Mouse (Mus musculus) embryonic facial prominence, embryonic 13.5 days (tissue): ENCODE results near the gene Olfr820. TPM values are rescaled to one million over a fixed set of nuclear protein-coding genes. Genes with fewer than 3 reads are reported as not detected.
"Not testable (repeated sequence)": the region's sequence is repeated elsewhere in the genome, so short reads cannot be mapped to it uniquely, and the experiment has no call there.

Experiments used
- ATAC-seq: fragments of 200-750 bp; cut with Nextera tagmentation; 2 replicates; pipeline ENCODE4 v1.8.0; 2017; ENCODE audit warnings: low read depth; ENCODE audit not compliant: insufficient number of reproducible peaks, insufficient read depth, low FRiP score, low TSS enrichment
- H3K27ac ChIP-seq: fragments of 300-500 bp; sonication (generic); 2 replicates; pipeline ENCODE4 v1.5.1; 2015; ENCODE audit warnings: moderate library complexity, mild to moderate bottlenecking, inconsistent platforms
- H3K27me3 ChIP-seq: fragments of 300-500 bp; sonication (generic); 2 replicates; pipeline ENCODE4 v1.6.1; 2015; ENCODE audit warnings: mild to moderate bottlenecking, inconsistent platforms
- H3K36me3 ChIP-seq: fragments of 300-500 bp; sonication (generic); 2 replicates; pipeline ENCODE4 v1.6.1; 2015; ENCODE audit warnings: mild to moderate bottlenecking, inconsistent platforms
- H3K4me1 ChIP-seq: fragments of 300-500 bp; sonication (generic); 2 replicates; pipeline ENCODE4 v1.6.1; 2015; ENCODE audit warnings: inconsistent platforms
- H3K4me2 ChIP-seq: fragments of 300-500 bp; sonication (generic); 2 replicates; pipeline ENCODE4 v1.6.1; 2015; ENCODE audit warnings: moderate library complexity, mild to moderate bottlenecking, inconsistent platforms
- H3K4me3 ChIP-seq: fragments of 300-500 bp; sonication (generic); 2 replicates; pipeline ENCODE4 v1.5.1; 2015; ENCODE audit warnings: mild to moderate bottlenecking, inconsistent platforms
- H3K9ac ChIP-seq: fragments of 300-500 bp; sonication (generic); 2 replicates; pipeline ENCODE4 v1.6.1; 2015; ENCODE audit warnings: mild to moderate bottlenecking, inconsistent platforms
- H3K9me3 ChIP-seq: fragments of 300-500 bp; sonication (generic); 2 replicates; pipeline ENCODE4 v1.6.1; 2016; ENCODE audit warnings: inconsistent platforms
- WGBS: fragments of 180-500 bp; shearing (Covaris S2); methylation state at CpG from one replicate; pipeline ENCODE4 v1.1.7; 2015; ENCODE audit warnings: mixed read lengths; 5-methylcytosine and 5-hydroxymethylcytosine counted together
- polyA plus RNA-seq: library from polyadenylated mRNA; unstranded; fragments of >200 nt; fragmentation: Nextera tagmentation; extraction: Ambion mirVana; gene quantifications from 2 replicates; pipeline ENCODE4 v1.2.1, GENCODE M21; 2015

The Olfr820 gene
- polyA plus RNA-seq: not detected in 2 replicates

- no peak for ATAC-seq
Measured at GRCm38 (mm10) chr10:130012321-130012720, at the start of gene Olfr820. Gene Olfr820 (plus strand): TSS chr10:130012621.

GRCm38 (mm10) chr10:129966232-129966631 lies 46.2 kb upstream of the Olfr820 start:
- 94% methylated on average over 2 of the region's 3 CpGs for WGBS
- H3K4me2 ChIP-seq, ATAC-seq, H3K4me1 ChIP-seq, H3K36me3 ChIP-seq, H3K27me3 ChIP-seq, H3K9me3 ChIP-seq, H3K27ac ChIP-seq, H3K4me3 ChIP-seq, H3K9ac ChIP-seq: not testable (repeated sequence)

More at GRCm38 (mm10) chr10:130012321-130012720, at the start of gene Olfr820:
- Histone ChIP-seq H3K27me3 (no peaks in the 10 kb centered on the region), H3K36me3 (no peaks in the 10 kb centered on the region), H3K4me2 (no peak within 1 kb of the TSS), H3K9me3 (no peaks in the 10 kb centered on the region), H3K4me3 (no peak within 1 kb of the TSS), H3K4me1 (no peaks in the 10 kb centered on the region), H3K9ac (no peak within 1 kb of the TSS), H3K27ac (no peak within 1 kb of the TSS)

GRCm38 (mm10) chr10:129967166-129967565 lies 45.3 kb upstream of the Olfr820 start, which contains the start of gene Olfr819:
Gene Olfr819 (minus strand): TSS chr10:129967266.
- not testable (repeated sequence) for H3K9me3 ChIP-seq, H3K27ac ChIP-seq, H3K27me3 ChIP-seq, ATAC-seq, H3K4me3 ChIP-seq, H3K36me3 ChIP-seq, H3K4me1 ChIP-seq, H3K4me2 ChIP-seq, H3K9ac ChIP-seq
- 77% methylated on average over 2 of the region's 2 CpGs for WGBS

GRCm38 (mm10) chr10:129972994-129973393 lies 39.4 kb upstream of the Olfr820 start:
- WGBS: no CpG with 5 or more reads among the region's 3 CpGs
- H3K4me3 ChIP-seq, H3K9ac ChIP-seq, H3K36me3 ChIP-seq, ATAC-seq, H3K9me3 ChIP-seq, H3K27me3 ChIP-seq, H3K4me2 ChIP-seq, H3K4me1 ChIP-seq, H3K27ac ChIP-seq: not testable (repeated sequence)

GRCm38 (mm10) chr10:129976040-129976439 lies 36.4 kb upstream of the Olfr820 start, which contains the start of gene Olfr247:
Gene Olfr247 (minus strand): TSS chr10:129976140.
- H3K9me3 ChIP-seq, H3K27ac ChIP-seq, H3K27me3 ChIP-seq, H3K4me2 ChIP-seq, H3K9ac ChIP-seq, ATAC-seq, H3K36me3 ChIP-seq, H3K4me1 ChIP-seq, H3K4me3 ChIP-seq: not testable (repeated sequence)
- no CpG with 5 or more reads among the region's 2 CpGs for WGBS

DNA sequence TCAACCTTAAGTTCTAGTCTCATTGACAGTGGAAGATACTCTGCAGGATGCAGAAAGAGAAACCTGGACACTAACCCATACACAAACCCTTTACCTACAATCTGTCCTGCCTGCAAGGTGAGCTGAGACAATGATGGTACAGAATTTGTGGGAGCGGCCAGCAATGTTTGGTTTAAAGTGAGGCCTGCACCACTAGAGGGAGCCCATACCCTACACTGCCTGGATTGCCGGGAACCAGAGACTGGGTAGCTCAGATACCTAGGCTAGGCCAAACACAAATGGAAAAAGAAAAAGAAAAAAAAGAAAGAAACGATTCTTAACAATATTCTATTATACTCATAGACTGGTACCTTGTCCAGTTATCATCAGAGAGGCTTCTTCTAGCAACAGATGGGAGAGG lies 30.6 kb upstream of the Olfr820 start:
- not testable (repeated sequence) for H3K4me1 ChIP-seq, H3K4me2 ChIP-seq, H3K9ac ChIP-seq, ATAC-seq, H3K27me3 ChIP-seq, H3K36me3 ChIP-seq, H3K27ac ChIP-seq, H3K4me3 ChIP-seq, H3K9me3 ChIP-seq
- WGBS: no CpG with 5 or more reads among the region's 3 CpGs

GRCm38 (mm10) chr10:129984962-129985361 lies 27.5 kb upstream of the Olfr820 start, which contains the start of gene Gm10310:
Gene Gm10310 (minus strand): TSS chr10:129985062.
- not testable (repeated sequence) for ATAC-seq, H3K4me2 ChIP-seq, H3K4me3 ChIP-seq, H3K27me3 ChIP-seq, H3K36me3 ChIP-seq, H3K27ac ChIP-seq, H3K9me3 ChIP-seq, H3K4me1 ChIP-seq, H3K9ac ChIP-seq
- WGBS: no CpG with 5 or more reads among the region's 1 CpGs

- not testable (repeated sequence) for H3K4me2 ChIP-seq, H3K9me3 ChIP-seq, ATAC-seq, H3K36me3 ChIP-seq, H3K9ac ChIP-seq, H3K4me1 ChIP-seq, H3K27ac ChIP-seq, H3K4me3 ChIP-seq, H3K27me3 ChIP-seq
- 89% methylated on average over 4 of the region's 4 CpGs for WGBS
Measured at GRCm38 (mm10) chr10:130004104-130004503, 8.3 kb upstream of the Olfr820 start.

GRCm38 (mm10) chr10:130005366-130005765 lies 7.1 kb upstream of the Olfr820 start:
- not testable (repeated sequence) for H3K27me3 ChIP-seq, H3K36me3 ChIP-seq, H3K4me3 ChIP-seq, H3K9ac ChIP-seq, H3K9me3 ChIP-seq, H3K27ac ChIP-seq, ATAC-seq, H3K4me1 ChIP-seq, H3K4me2 ChIP-seq
- WGBS: 84% methylated on average over 4 of the region's 4 CpGs

DNA sequence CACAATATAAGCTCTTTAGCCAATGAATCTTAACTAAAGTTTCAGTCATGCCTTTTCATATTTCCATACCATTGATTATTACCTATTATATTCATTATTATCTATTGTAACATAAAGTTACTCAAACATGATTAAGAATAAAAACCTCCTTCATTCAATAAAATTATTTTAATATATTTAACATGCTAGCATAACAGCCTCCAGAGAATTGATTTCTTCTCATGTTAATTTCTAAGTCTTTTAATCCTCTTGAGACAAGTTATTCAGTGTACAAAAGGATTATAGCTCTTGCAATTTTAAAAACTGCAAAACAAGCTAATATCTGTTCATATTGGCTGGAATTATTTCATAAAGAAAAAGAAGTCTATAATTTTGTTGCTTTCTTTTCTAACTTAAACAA lies 17.6 kb downstream of the Olfr820 start, which contains the start of gene Olfr821:
TSS of gene Olfr821 (plus strand) at position 301 of the 400 bp plus-strand sequence.
- Histone ChIP-seq H3K4me2 (no peak within 1 kb of the TSS), H3K4me3 (no peak within 1 kb of the TSS), H3K27ac (no peak within 1 kb of the TSS), H3K4me1 (no peaks in the 10 kb centered on the region), H3K27me3 (no peaks in the 10 kb centered on the region), H3K36me3 (no peaks in the 10 kb centered on the region), H3K9me3 (no peaks in the 10 kb centered on the region), H3K9ac (no peak within 1 kb of the TSS)
- no peak for ATAC-seq

DNA sequence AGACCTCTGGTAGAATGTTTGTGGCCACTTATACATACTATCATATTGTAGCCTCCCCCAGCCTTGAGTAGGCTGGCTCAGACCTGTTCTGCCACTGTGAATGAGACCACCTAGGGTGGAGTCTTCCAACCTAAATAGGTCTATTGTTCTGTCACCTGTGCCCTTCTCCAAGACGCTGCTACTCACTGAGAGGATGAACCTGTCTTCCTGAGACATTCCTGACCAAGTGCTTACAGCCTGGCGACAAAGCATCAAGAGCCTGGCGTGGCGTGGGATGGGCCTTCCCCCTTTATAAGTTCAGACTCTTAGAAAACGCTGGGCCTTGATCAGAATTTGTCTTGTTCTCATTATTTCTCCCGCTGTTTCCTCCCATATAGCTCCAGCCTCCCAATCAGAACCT lies 24.7 kb downstream of the Olfr820 start:
- no peaks in the 10 kb centered on the region for H3K36me3 ChIP-seq
- WGBS: 58% methylated on average over 6 of the region's 6 CpGs
- H3K4me2 ChIP-seq: no peak overlapping the region
- no peaks in the 10 kb centered on the region for H3K9me3 ChIP-seq
- H3K27me3 ChIP-seq: no peaks in the 10 kb centered on the region
- no peaks in the 10 kb centered on the region for H3K4me1 ChIP-seq
- H3K27ac ChIP-seq: no peak overlapping the region
- no peak overlapping the region for H3K9ac ChIP-seq
- no peak for ATAC-seq
- H3K4me3 ChIP-seq: no peak overlapping the region
